Mouse (Mus musculus) retina, postnatal 1 day (tissue): Measurements from ENCODE around the gene Slc15a5.
A peak's percentile ranks its signal among the peaks of the same experiment; 100 is the strongest.

ENCODE experiments used
- DNase-seq: peaks from one replicate; pipeline ENCODE4 v3.0.0-alpha.2; 2012

The Slc15a5 gene

GRCm38 (mm10) chr6:137957630-137958029, 122.1 kb downstream of the Slc15a5 start:
- DNase-seq = no peak

- peak; percentile 38 for DNase-seq
Observed at GRCm38 (mm10) chr6:137956783-137957429, 122.8 kb downstream of the Slc15a5 start.

- no peak for DNase-seq
Observed at GRCm38 (mm10) chr6:137946520-137946919, 133.2 kb downstream of the Slc15a5 start.

DNA sequence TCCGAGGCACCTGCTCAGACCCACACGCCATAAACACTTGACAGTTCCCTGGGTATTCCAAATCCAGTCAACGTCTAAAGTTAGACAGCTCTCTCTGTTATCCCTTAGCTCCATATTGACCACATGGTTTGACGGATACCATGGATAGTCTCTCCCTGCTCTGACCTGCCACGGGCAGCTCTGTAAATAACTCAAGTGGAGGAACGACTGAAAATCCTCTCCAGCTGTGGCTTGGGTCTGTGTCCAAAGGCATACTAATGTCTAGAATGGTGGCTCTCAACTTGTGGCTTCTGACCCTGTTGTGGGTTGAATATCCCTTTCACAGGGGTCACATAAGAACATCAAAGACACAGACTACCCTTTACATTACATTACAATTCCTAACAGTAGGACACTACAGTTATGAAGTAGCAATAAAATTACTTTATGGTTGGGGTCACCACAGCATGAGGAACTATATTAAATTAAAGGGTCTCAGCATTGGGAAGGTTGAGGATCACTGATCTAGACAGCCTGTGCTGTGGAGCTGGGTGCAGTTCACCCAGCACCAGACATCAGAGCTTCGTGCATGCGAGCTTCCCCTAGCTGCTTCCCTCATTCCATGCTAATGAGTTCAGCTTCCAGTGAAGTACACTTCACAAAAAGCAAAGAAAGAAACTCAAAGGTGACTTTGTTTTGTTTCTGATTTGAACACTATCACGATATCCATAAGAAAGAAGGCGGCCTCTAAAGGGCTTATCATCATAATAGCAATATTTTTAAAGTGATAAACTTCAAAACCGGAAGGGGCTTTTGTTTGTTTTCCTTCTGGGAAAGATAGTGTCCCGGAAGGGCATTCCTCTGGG, 139.1 kb downstream of the Slc15a5 start:
- DNase-seq = no peak

DNA sequence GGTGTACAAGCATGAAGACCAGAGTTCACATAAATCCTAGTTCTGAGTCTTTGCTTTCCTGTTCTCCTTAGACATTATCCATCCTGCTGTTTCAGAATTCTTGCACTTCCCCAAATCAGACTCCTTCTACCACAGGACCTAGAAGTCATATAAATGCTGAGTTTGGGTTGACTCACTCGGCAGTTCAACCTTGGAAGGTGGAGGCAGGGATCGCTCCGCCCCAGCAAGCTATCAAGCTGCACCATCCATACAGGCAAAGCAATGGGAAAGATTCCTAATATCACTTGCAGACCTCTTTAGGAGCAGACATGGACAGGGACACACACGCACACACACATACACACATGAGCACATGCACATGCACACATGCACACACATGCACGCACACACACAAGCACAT, 142.2 kb downstream of the Slc15a5 start:
- DNase-seq = no peak

DNA sequence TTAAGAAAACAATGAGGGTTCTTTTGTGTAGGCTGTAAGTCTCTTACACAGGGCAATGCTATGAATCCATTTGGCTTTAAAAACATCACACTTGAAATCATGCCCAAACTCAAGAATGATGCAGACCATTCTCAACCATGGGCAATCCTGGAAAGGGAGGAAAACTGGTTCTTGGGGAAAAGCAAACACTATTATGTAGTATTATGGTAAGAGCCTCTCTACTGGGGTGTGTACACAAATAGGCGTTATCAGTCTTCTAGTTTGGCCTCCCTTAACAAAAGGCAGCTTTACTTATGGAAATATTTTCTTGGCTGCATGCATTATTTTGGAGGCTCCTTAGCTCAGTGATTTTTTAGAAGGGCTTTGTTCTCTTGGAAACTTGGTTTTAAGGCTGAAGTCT, 143.4 kb downstream of the Slc15a5 start:
- no peak for DNase-seq

GRCm38 (mm10) chr6:137935857-137936256, 143.9 kb downstream of the Slc15a5 start:
- no peak for DNase-seq

GRCm38 (mm10) chr6:137935341-137935740, 144.4 kb downstream of the Slc15a5 start:
- no peak for DNase-seq

DNA sequence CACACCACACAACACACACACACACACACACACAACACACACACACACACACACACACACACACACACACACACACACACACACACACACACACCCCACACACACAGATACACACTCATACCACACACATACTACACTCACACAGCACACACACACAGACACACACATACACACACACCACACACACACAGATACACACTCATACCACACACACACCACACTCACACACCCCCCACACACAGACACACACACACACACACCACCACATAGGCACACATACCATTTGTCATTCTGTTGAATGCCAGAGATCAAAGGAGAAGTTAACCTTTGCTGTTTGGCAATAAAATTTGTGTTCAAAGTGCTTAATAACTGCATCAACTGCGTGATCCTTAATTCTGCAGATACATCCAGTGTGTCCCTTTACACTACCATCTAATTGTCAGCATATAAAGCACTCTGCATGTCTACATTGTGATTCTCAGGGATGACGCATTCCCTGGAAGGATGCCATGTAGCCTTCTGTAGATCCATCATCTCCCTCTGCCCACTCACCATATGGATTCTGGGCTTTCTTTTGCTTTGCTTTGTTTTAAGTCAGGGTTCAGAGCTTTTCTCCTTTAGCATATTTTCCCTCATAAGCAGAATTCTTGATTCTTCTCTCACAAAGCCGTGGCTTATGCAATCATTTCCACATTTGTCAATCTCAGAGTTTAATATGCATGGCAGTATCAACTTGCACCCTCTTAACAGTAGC, 145.0 kb downstream of the Slc15a5 start:
- DNase-seq = no peak
